Mouse (Mus musculus): ENCODE results near the gene Zkscan4.

The Zkscan4 gene

DNA sequence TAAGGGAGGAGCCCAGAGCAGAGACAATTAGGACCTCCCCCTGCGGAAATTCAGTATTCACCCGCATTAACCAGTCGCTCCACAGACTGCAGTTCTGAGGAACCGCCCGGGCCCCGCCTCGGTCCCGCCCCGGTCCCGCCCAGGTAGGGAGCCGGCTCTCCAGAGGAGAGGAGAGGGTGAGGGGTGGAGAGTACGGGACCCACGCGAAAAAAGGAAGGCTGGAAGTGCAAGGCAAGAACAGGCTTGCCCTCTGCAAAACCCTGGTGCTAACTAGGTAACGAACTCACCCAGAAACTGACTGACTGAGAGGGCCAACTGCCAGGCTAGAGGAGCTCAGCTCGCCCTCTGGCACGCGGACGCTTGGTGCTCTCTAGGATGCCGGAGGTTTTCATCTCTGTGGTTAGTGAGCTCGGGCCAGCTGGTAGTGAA, 27.5 kb downstream of the Zkscan4 start:
- DNase-seq (ENCODE audit: low spot score in 2 of 2): peak; percentile 75 to 76

DNA sequence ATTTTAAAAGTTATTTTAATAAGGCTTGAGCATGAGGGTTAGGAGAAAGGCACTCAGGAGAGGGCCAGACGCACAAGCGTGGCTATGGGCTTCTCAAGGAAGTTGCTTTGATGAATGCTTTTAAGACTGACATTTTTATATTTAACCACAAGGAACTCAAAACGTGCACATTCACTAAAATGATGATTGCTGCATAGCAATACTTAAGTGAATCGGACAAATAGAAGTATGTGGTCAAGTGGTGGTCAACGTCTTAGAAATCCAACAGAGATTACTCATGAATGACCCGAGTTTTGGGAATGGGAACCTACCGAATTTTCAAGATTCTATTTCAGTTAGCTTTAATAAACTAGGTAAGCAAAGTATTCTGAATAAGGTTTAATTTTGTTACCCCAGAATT, 51.4 kb downstream of the Zkscan4 start:
- DNase-seq (ENCODE audit: low spot score in 2 of 2): no peak

DNA sequence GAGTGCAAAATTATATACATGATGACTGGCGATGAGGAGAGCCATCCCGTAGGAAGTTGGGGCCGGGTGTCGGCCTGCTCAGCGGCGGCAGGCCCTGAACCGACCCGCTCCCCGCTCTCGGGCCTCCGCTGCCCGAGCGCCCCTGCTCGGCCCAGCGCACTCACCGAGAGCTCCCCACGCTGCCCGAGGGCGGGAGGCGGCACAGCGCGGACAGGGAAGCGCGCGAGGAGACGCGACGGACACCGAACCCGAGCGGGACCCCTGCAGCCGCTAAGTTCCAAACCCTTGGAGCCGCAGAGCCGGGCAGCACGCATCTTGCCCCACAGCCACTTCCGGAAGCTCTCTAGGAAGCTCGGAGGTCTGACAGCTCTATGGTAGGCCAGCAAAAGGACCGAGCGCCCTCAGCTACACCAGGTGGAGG, 52.1 kb downstream of the Zkscan4 start, which contains the start of gene Zkscan8:
Zkscan8 (minus strand) TSS at position 340 of the 421 bp plus-strand sequence.
- peak; percentile 76 to 82 for DNase-seq (ENCODE audit: low spot score in 2 of 2)

Measured in urinary bladder, postnatal 4 days (tissue).